Mouse (Mus musculus) lung, adult 2 months (tissue): ENCODE results near the gene Kctd21.

ENCODE experiments used
- CTCF ChIP-seq: fragments of 200-500 bp; IDR thresholded peaks from 2 replicates; pipeline ENCODE4 v1.5.1; 2011; ENCODE audit warnings: mild to moderate bottlenecking, low read length, control low read depth; ENCODE audit not compliant: insufficient read depth
- POLR2A ChIP-seq: fragments of 200-500 bp; IDR thresholded peaks from 2 replicates; pipeline ENCODE4 v1.6.1; 2011; ENCODE audit warnings: low read depth, mild to moderate bottlenecking, control low read depth, low read length, borderline replicate concordance; ENCODE audit errors: extremely low read depth

GRCm38 (mm10) chr7:97375906-97376305, 43.8 kb downstream of the Kctd21 start:
- TF ChIP-seq CTCF: no peak
- TF ChIP-seq POLR2A: no peak
